Mouse (Mus musculus): ENCODE data around the gene Mob1a.

GRCm38 (mm10) chr6:83326761-83327160 is 945 bp downstream of the Mob1a start:
- TF ChIP-seq GATA1 (IDR thresholded peaks at IDR 0.05; ENCODE audit: low read depth, low read length) = no peak
- TF ChIP-seq MYC (IDR thresholded peaks at IDR 0.05; ENCODE audit: low read depth, low read length) = no peak
- TF ChIP-seq CTCF (IDR thresholded peaks at IDR 0.05 in 2 of 3, conservative IDR thresholded peaks at IDR 0.05 in 1 of 3; ENCODE audit: control insufficient read depth in 1 of 3, insufficient read depth in 1 of 3, low read depth in 2 of 3, low read length in 3 of 3, poor library complexity in 1 of 3, severe bottlenecking in 1 of 3) = no peak
- TF ChIP-seq POLR2AphosphoS2 (IDR thresholded peaks at IDR 0.05; ENCODE audit: low read length) = no peak
- TF ChIP-seq EP300 (IDR thresholded peaks at IDR 0.05; ENCODE audit: low read depth in 1 of 2, low read length in 2 of 2) = no peak
- no peak for TF ChIP-seq USF1 (IDR thresholded peaks at IDR 0.05; ENCODE audit: low read depth, low read length)
- TF ChIP-seq POLR2A (IDR thresholded peaks at IDR 0.05; ENCODE audit: control insufficient read depth in 1 of 2, insufficient read depth in 1 of 2, low read depth in 1 of 2, low read length in 2 of 2, poor library complexity in 1 of 2) = no peak

Measured in MEL (cell line).